Mouse (Mus musculus): Measurements from ENCODE around the gene Tmbim1.

GRCm38 (mm10) chr1:74283686-74284463, 21.5 kb downstream of the Tmbim1 start:
- no peak for TF ChIP-seq ZC3H11A (IDR thresholded peaks at IDR 0.05; ENCODE audit: borderline replicate concordance, low read depth, low read length)
- TF ChIP-seq MAFK (IDR thresholded peaks at IDR 0.05; ENCODE audit: insufficient read depth, low read depth, low read length): no peak
- no peak for TF ChIP-seq HCFC1 (IDR thresholded peaks at IDR 0.05; ENCODE audit: borderline replicate concordance, insufficient read depth, low read length)

Data from ES-E14 (cell line).